8 mouse cellular contexts compared by ENCODE assay signal in the genomic region with DNA sequence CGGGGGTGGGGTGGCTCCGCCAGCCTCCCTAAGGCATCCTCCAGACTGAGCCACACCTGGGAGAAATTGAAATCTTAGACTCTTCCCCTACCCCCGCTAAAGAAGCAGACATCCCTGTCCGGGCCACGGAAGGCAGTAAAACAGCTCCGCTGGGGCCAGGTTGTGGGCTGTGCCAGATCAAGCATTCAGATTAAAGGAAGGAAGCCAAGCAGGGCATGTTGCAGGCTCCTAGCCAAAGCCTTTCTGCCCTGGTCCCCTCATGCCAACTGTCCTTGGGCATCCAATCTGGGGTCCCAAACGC. TPM values are rescaled to one million over a fixed set of nuclear protein-coding genes. Genes with fewer than 3 reads are reported as not detected.
DNase-seq lines count a peak whose midpoint lies in the region; ATAC-seq and TF ChIP-seq lines count a peak whose summit lies in the region.

No protein-coding gene starts in this region.

- H3K36me3 ChIP-seq in forebrain, postnatal 0 days (ENCODE audit: insufficient read depth): peaks cover 29% of the 10 kb centered on the region
- peaks cover 33% of the 10 kb centered on the region for H3K36me3 ChIP-seq in limb, embryonic 10.5 days
- H3K36me3 ChIP-seq in stomach, embryonic 15.5 days: peaks cover 17% of the 10 kb centered on the region

- H3K27me3 ChIP-seq in forebrain, postnatal 0 days (ENCODE audit: insufficient read depth, low read length): no peaks in the 10 kb centered on the region
- no peaks in the 10 kb centered on the region for H3K27me3 ChIP-seq in limb, embryonic 10.5 days (ENCODE audit: low read depth, poor library complexity, severe bottlenecking)
- H3K27me3 ChIP-seq in stomach, embryonic 15.5 days (replicated peaks): no peaks in the 10 kb centered on the region

- 2% methylated on average over 7 of the region's 7 CpGs for WGBS in forebrain, postnatal 0 days
- 2% methylated on average over 7 of the region's 7 CpGs for WGBS in limb, embryonic 10.5 days
- under 1% methylated on average over 7 of the region's 7 CpGs for WGBS in stomach, embryonic 15.5 days

- no peak overlapping the region for H3K4me3 ChIP-seq in forebrain, postnatal 0 days (ENCODE audit: low read depth, low read length)
- H3K4me3 ChIP-seq in limb, embryonic 10.5 days: peak overlapping the region; percentile 44
- no peak overlapping the region for H3K4me3 ChIP-seq in stomach, embryonic 15.5 days (replicated peaks)

- 0 out of 2 replicates have a peak overlapping the region, but pooled peaks have one; percentile 29 for H3K9ac ChIP-seq in forebrain, postnatal 0 days
- no peak overlapping the region for H3K9ac ChIP-seq in stomach, embryonic 15.5 days

- intact Hi-C loops in left cerebral cortex, postnatal 36 days (cut with DNase I): loop anchor here (5.0 kb wide), 2 partner anchors 34 to 134 kb away; no protein-coding TSS in a partner anchor

- no peak overlapping the region; the same call in 1 of the 2 replicates for H3K27ac ChIP-seq in forebrain, postnatal 0 days (ENCODE audit: low read depth, low read length)
- H3K27ac ChIP-seq in limb, embryonic 10.5 days: peak overlapping the region; percentile 90
- no peak overlapping the region for H3K27ac ChIP-seq in stomach, embryonic 15.5 days

- TF ChIP-seq CTCF in forebrain, postnatal 0 days (IDR thresholded peaks at IDR 0.05; ENCODE audit: low read depth): no peak

- H3K4me2 ChIP-seq in forebrain, postnatal 0 days (ENCODE audit: low read depth): peak overlapping the region; percentile 34
- peak overlapping the region; percentile 39 for H3K4me2 ChIP-seq in stomach, embryonic 15.5 days

- no peak for ATAC-seq in forebrain, postnatal 0 days
- no peak for ATAC-seq in stomach, embryonic 15.5 days (ENCODE audit: insufficient read depth, low FRiP score, low read depth)

- DNase-seq in urinary bladder, postnatal 14 days (ENCODE audit: low spot score): peak; percentile 56
- DNase-seq in urinary bladder, postnatal 25 days (ENCODE audit: low spot score): no peak
- DNase-seq in forebrain, postnatal 0 days: peak; percentile 39
- peak; percentile 69 for DNase-seq in limb, embryonic 10.5 days (ENCODE audit: low spot score)
- DNase-seq in left cerebral cortex, postnatal 36 days (ENCODE audit: low spot score in 2 of 2): no peak
- DNase-seq in ovary, postnatal 14 days (ENCODE audit: low spot score): no peak
- no peak for DNase-seq in right cerebral cortex, postnatal 14 days

- H3K9me3 ChIP-seq in forebrain, postnatal 0 days (ENCODE audit: low read length): no peaks in the 10 kb centered on the region
- H3K9me3 ChIP-seq in limb, embryonic 10.5 days (replicated peaks): no peaks in the 10 kb centered on the region
- no peaks in the 10 kb centered on the region for H3K9me3 ChIP-seq in stomach, embryonic 15.5 days

- peaks cover 16% of the 10 kb centered on the region for H3K4me1 ChIP-seq in forebrain, postnatal 0 days (ENCODE audit: insufficient read depth)
- H3K4me1 ChIP-seq in limb, embryonic 10.5 days: peaks cover 48% of the 10 kb centered on the region
- peaks cover 35% of the 10 kb centered on the region for H3K4me1 ChIP-seq in stomach, embryonic 15.5 days

RNA-seq across cellular contexts. Expression of a gene that starts 25.9 kb away (rescaled TPM):
- 56.6 and 61.4 TPM in 2 replicates for total RNA-seq in forebrain, postnatal 0 days (2014; rRNA removed)
- polyA plus RNA-seq in forebrain, postnatal 0 days (2015; fragmentation: Nextera tagmentation; extraction: Ambion mirVana): 7.1 and 7.8 TPM in 2 replicates
- polyA plus RNA-seq in limb, embryonic 10.5 days (2016; fragmentation: Nextera tagmentation; extraction: Ambion mirVana): 31.7 and 33.6 TPM in 2 replicates
- polyA plus RNA-seq in stomach, embryonic 15.5 days (2015; fragmentation: Nextera tagmentation; extraction: Ambion mirVana): 19.7 and 21.3 TPM in 2 replicates
- 10 to 100 TPM; 16.6 to 17.2 TPM for total RNA-seq in left cerebral cortex, postnatal 36 days (2021)

RNA-seq across cellular contexts. Expression of a gene that starts 34.7 kb away (rescaled TPM):
- total RNA-seq in forebrain, postnatal 0 days (2014; rRNA removed): 173 and 208 TPM in 2 replicates
- 111 and 152 TPM in 2 replicates for polyA plus RNA-seq in forebrain, postnatal 0 days (2015; fragmentation: Nextera tagmentation; extraction: Ambion mirVana)
- polyA plus RNA-seq in limb, embryonic 10.5 days (2016; fragmentation: Nextera tagmentation; extraction: Ambion mirVana): 164 and 214 TPM in 2 replicates
- 182 and 185 TPM in 2 replicates for polyA plus RNA-seq in stomach, embryonic 15.5 days (2015; fragmentation: Nextera tagmentation; extraction: Ambion mirVana)
- total RNA-seq in left cerebral cortex, postnatal 36 days (2021): 100 to 1,000 TPM; 109 to 159 TPM

RNA-seq across cellular contexts. Expression of a gene that starts 56.6 kb away (rescaled TPM):
- total RNA-seq in forebrain, postnatal 0 days (2014; rRNA removed): 0.24 TPM in 1 of 2 replicates, not detected in the other
- polyA plus RNA-seq in forebrain, postnatal 0 days (2015; fragmentation: Nextera tagmentation; extraction: Ambion mirVana): 0.73 and 1.8 TPM in 2 replicates
- polyA plus RNA-seq in limb, embryonic 10.5 days (2016; fragmentation: Nextera tagmentation; extraction: Ambion mirVana): 2.6 and 3.3 TPM in 2 replicates
- polyA plus RNA-seq in stomach, embryonic 15.5 days (2015; fragmentation: Nextera tagmentation; extraction: Ambion mirVana): 1.1 and 1.9 TPM in 2 replicates
- total RNA-seq in left cerebral cortex, postnatal 36 days (2021): 1 to 10 TPM in 1 of 2 experiments, under 1 TPM in 1; 0.41 to 1.2 TPM

Comparison
In these comparisons a context has a peak if more than half of its experiments do, and no peak if none do; other contexts are left out.
1. DNase-seq: peak in urinary bladder, postnatal 14 days (single experiment), forebrain, postnatal 0 days (single experiment) and limb, embryonic 10.5 days (single experiment); none in urinary bladder, postnatal 25 days (single experiment), left cerebral cortex, postnatal 36 days (0 of 2), ovary, postnatal 14 days (single experiment) and right cerebral cortex, postnatal 14 days (single experiment).